Mouse (Mus musculus) 3134 (cell line): ENCODE measurements around the gene Fbxw8.

Source experiments
- DNase-seq: peaks from one replicate; pipeline ENCODE4 v3.0.0-alpha.2; 2011; ENCODE audit warnings: low spot score; ENCODE audit not compliant: insufficient read length; ENCODE audit errors: extremely low read depth

Fbxw8 gene

GRCm38 (mm10) chr5:118048412-118048811, 106.9 kb downstream of the Fbxw8 start:
- no peak for DNase-seq

GRCm38 (mm10) chr5:118047091-118047757, 108.0 kb downstream of the Fbxw8 start:
- DNase-seq = no peak

- DNase-seq = no peak
These were observed 109.9 kb downstream of the Fbxw8 start for GRCm38 (mm10) chr5:118045385-118045784.

GRCm38 (mm10) chr5:118044907-118045306, 110.4 kb downstream of the Fbxw8 start:
- DNase-seq = no peak

- no peak for DNase-seq
These were observed 111.5 kb downstream of the Fbxw8 start for GRCm38 (mm10) chr5:118043761-118044160.

- no peak for DNase-seq
These were observed 112.7 kb downstream of the Fbxw8 start for GRCm38 (mm10) chr5:118042599-118042998.

- no peak for DNase-seq
These were observed 116.0 kb downstream of the Fbxw8 start for GRCm38 (mm10) chr5:118039241-118039668.

GRCm38 (mm10) chr5:118037798-118038484, 117.3 kb downstream of the Fbxw8 start:
- DNase-seq = peak; percentile 41

GRCm38 (mm10) chr5:118036888-118037797, 118.1 kb downstream of the Fbxw8 start:
- no peak for DNase-seq

- no peak for DNase-seq
These were observed 119.5 kb downstream of the Fbxw8 start for GRCm38 (mm10) chr5:118035786-118036185.

- DNase-seq = no peak
These were observed 120.6 kb downstream of the Fbxw8 start for GRCm38 (mm10) chr5:118034632-118035031.

GRCm38 (mm10) chr5:118033740-118034139, 121.5 kb downstream of the Fbxw8 start:
- DNase-seq = no peak

- no peak for DNase-seq
These were observed 121.9 kb downstream of the Fbxw8 start for GRCm38 (mm10) chr5:118033328-118033727.

GRCm38 (mm10) chr5:118031508-118031907, 123.8 kb downstream of the Fbxw8 start:
- DNase-seq = no peak

GRCm38 (mm10) chr5:118031059-118031458, 124.2 kb downstream of the Fbxw8 start:
- DNase-seq = no peak

GRCm38 (mm10) chr5:118030022-118030675, 125.1 kb downstream of the Fbxw8 start:
- DNase-seq = no peak

- no peak for DNase-seq
These were observed 125.8 kb downstream of the Fbxw8 start for GRCm38 (mm10) chr5:118029420-118029819.

GRCm38 (mm10) chr5:118029035-118029408, 126.2 kb downstream of the Fbxw8 start:
- DNase-seq = no peak

- no peak for DNase-seq
These were observed 126.9 kb downstream of the Fbxw8 start for GRCm38 (mm10) chr5:118028191-118029034.

- DNase-seq = no peak
These were observed 127.5 kb downstream of the Fbxw8 start, which contains the start of gene Tesc for GRCm38 (mm10) chr5:118027698-118028190. TSS of gene Tesc (plus strand) at chr5:118027743.
